Mouse (Mus musculus) cerebellum, postnatal 10 days (tissue): Measurements from ENCODE around the gene Gm45261.

Source experiments
- DNase-seq, 2 experiments: peaks; one replicate each; pipeline ENCODE4 v3.0.0; 2021; ENCODE audit warnings: mixed read lengths in 2 of 2

Gene Gm45261

DNA sequence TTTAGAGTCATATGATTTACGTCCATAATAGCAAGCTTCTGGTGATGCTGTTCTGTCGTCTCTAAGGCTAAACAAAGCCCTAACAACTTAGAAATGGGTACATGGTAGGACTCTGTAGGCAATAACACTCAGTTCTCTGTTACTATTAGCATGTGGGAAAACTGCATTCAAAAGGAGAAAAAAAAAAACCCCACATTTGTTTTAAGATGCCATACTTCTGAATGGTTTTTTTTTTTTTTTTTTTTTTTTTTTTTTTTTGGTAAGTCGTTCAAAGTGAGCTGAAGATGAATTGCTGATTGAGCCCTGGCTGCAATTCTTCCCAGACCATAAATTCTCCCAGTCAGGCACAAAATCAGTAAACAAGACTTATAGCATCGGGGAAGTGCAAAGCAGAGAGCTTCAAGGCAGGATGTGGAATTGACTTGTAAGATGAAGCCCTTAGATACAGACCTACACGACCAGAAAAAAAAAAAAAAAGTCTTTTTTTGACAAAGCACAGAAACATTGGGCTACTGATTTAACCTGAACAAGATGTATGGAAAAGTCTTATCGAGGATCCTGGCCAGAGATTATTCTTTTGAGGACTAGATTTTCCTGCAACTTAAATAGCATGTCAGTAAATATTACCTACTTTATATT, 51.7 kb downstream of the Gm45261 start:
- no peak for DNase-seq

DNA sequence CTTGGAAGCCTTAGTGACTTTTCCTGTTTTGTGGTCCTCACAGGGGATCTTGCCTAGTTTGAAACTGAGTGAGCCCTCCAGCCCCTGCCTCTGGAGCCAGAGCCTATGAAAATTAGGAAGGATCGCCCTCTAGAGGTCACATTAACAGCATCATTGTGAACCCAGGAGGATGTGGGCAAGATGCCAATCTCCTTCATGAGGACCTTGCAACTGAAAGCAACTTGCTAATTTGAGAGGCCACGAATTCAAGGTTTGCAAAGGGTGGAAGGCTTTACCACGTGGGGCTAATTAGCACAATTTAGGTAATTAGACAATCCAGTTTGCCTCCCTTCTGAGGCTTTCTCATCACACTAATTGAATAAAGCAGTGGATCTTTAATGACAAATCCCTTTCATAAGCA, 52.7 kb downstream of the Gm45261 start:
- DNase-seq, result peak; percentile 88 to 94

DNA sequence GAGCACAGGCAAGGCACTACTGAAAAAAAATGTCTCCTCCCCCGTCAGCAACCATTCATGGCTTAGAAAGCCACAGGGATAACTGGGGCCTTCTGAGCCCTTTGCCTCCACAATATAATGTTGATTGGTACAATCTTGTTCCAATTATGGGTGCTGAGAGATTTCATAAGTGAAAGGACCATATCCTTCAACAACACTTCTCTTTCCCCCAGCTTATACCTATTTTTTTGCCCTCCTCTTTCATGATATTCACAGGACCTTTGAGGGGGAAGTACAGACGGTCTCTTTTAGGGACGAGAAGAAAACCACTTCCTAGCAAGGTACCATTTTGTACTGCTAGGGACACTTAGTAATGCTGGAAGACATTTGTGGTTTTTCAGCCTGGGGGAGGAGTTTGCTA, 57.1 kb downstream of the Gm45261 start:
- no peak for DNase-seq

DNA sequence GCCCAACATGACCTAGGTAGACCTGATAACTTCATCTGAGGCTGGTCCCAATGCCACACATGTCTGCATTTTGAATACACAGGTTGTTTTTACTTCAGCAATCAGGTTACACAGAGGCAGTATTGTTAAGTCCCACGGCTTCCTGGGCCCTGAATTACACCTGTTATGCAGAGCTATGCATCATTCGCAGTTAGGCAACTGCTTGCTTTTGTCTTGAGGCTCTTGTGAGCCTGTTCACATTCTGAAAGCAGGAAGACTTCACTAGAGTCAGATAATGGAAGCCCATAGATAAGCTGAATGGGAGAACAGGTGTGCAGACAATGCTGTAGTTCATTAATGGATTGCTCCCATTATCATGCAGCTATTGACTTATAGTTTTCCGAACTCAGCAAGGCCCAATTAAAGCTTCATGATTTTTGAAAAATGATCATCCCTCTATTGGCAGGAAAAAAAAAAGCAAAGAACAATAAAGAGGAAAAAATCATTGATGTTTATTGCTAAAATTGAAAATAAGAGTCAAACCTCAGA, 57.8 kb downstream of the Gm45261 start:
- no peak for DNase-seq

DNA sequence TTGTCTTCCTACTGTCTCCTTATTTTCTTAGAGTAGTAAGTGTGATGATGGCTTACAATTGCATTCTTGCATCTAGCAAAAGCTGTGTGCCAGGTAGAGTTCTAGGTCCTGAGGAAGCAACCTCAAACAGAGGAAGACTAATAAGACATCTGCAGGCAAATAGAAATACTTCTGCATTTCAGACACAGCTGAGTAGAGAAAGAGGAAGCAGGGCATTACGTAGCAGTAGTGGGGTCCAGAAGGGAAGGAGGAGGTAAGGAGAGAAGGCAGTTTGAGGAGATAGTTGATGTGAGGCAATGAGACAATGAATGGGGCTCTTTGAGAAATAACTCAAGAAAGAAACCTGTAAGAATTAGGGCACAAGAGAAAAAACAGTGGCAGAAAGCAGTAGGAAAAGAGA, 59.3 kb downstream of the Gm45261 start:
- no peak for DNase-seq
